Mouse (Mus musculus): ENCODE data around the gene Pawr. TPM values are rescaled to one million over a fixed set of nuclear protein-coding genes. Genes with fewer than 3 reads are reported as not detected.
"Not testable (repeated sequence)": the region's sequence is repeated elsewhere in the genome, so short reads cannot be mapped to it uniquely, and the experiment has no call there.

Pawr gene
- total RNA-seq, 2 experiments from 2014 or later = 6.9 to 7.0 TPM

- DNase-seq = no peak
These were observed 62.4 kb downstream of the Pawr start for GRCm38 (mm10) chr10:108394306-108394705.

GRCm38 (mm10) chr10:108395229-108395628, 63.3 kb downstream of the Pawr start:
- DNase-seq = no peak

GRCm38 (mm10) chr10:108395647-108396046, 63.7 kb downstream of the Pawr start:
- DNase-seq = no peak

GRCm38 (mm10) chr10:108402751-108403150, 70.8 kb downstream of the Pawr start:
- DNase-seq = no peak

GRCm38 (mm10) chr10:108403366-108403865, 71.5 kb downstream of the Pawr start:
- no peak for DNase-seq

GRCm38 (mm10) chr10:108404087-108404486, 72.2 kb downstream of the Pawr start:
- no peak for DNase-seq

GRCm38 (mm10) chr10:108405076-108405475, 73.2 kb downstream of the Pawr start:
- DNase-seq = no peak

GRCm38 (mm10) chr10:108405931-108406330, 74.0 kb downstream of the Pawr start:
- no peak for DNase-seq

GRCm38 (mm10) chr10:108406798-108407754, 75.2 kb downstream of the Pawr start:
- no peak for DNase-seq

- peak; percentile 12 for DNase-seq
These were observed 76.1 kb downstream of the Pawr start for GRCm38 (mm10) chr10:108408025-108408424.

- DNase-seq = no peak
These were observed 76.5 kb downstream of the Pawr start for GRCm38 (mm10) chr10:108408437-108408836.

GRCm38 (mm10) chr10:108408986-108409385, 77.1 kb downstream of the Pawr start:
- DNase-seq = no peak

GRCm38 (mm10) chr10:108409529-108409928, 77.6 kb downstream of the Pawr start:
- DNase-seq = no peak

GRCm38 (mm10) chr10:108414936-108415635, 83.2 kb downstream of the Pawr start:
- DNase-seq = no peak

- DNase-seq = no peak
These were observed 85.5 kb downstream of the Pawr start for GRCm38 (mm10) chr10:108417448-108417847.

- DNase-seq = no peak
These were observed 98.6 kb downstream of the Pawr start for GRCm38 (mm10) chr10:108430553-108430952.

GRCm38 (mm10) chr10:108432194-108432593, 100.3 kb downstream of the Pawr start:
- no peak for DNase-seq

- DNase-seq = no peak
These were observed 102.1 kb downstream of the Pawr start for GRCm38 (mm10) chr10:108433976-108434375.

GRCm38 (mm10) chr10:108435616-108436015, 103.7 kb downstream of the Pawr start:
- peak; percentile 35 for DNase-seq

GRCm38 (mm10) chr10:108436365-108436764, 104.4 kb downstream of the Pawr start:
- DNase-seq = no peak

- not testable (repeated sequence) for DNase-seq
These were observed 108.3 kb downstream of the Pawr start for GRCm38 (mm10) chr10:108440251-108440650.

- DNase-seq = no peak
These were observed 112.3 kb downstream of the Pawr start for GRCm38 (mm10) chr10:108443931-108444876.
